Mouse (Mus musculus) layer of hippocampus, adult 9-10 months (tissue): Measurements from ENCODE around the gene Ppp1r14c.
"Not testable (repeated sequence)": the region's sequence is repeated elsewhere in the genome, so short reads cannot be mapped to it uniquely, and the experiment has no call there.

Experiments
- DNase-seq: peaks from one replicate; pipeline ENCODE4 v3.0.0; 2022; ENCODE audit warnings: low spot score

The Ppp1r14c gene

DNA sequence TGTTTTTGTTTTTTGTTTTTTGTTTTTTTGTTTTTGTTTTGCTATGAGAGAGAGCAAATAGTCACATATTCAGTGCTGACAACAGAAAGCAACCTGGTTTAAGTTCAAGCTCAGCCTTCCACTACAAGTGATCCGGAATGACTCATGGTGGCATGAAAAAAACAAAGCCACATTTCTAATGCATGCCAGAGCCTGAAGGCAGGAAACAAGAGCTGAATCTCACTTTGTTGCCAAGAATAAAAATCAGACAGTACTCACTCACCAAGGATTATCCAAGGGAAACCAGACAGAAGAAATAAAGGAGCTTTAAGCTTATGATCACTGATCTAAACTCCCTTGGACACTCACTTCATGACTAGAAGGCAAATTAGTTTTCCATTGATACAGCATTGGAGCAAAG lies 110.8 kb downstream of the Ppp1r14c start:
- DNase-seq = no peak

DNA sequence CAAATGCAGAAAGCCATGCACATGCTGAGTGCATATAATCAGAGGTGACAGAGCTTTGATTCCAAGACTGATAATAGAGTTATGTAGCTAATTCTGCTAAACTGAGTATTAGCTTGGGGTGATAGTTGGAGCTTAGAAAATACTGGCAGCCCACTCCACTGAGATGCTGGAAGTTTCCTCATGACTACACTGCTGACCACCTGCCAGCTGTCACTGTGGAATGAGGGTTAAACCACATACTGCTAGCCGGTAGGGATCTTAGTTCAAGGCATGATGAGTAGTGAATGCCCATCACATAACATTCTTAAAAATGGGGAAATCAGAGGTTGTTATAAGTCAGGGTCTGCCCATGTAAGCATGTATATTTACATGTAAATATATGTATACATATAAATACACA lies 113.9 kb downstream of the Ppp1r14c start:
- no peak for DNase-seq

DNA sequence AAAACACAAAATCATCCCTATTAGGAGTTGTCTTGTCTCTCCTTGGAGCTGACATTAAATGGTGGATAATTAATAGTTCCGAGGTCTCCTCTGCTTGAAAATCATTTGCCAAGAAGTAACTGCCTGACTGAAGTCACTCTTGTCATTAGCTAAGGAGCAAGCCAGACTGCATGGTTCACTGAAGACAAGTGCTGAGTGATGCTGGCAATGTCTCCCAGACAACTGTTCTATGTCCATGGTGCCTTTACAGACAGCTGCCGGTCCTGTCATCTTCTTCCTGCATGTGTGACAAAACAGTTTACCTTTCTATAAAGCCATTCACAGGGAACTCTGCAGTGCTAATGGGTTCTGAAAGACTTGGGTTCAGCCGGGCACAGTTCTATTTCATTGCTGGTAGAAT lies 124.2 kb downstream of the Ppp1r14c start:
- no peak for DNase-seq

DNA sequence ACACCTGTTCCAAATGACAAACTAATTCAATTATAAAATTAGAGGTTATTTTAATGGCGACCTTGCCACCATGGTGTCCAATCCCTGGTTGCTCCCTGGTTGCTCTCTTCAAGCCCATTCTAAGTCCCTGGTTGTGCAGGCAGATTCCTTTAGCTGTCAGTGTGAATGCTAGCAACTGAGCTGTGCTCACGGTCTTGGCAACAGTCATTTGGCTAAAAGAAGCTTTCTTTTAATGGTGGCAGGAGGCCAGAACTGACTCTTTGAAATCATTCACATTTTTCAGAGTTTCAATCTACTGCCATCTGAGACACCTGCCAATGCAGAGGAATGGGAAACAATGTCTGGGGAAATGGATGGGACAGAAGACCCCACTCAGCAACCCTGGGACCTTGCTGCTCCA lies 130.9 kb downstream of the Ppp1r14c start:
- DNase-seq = no peak

DNA sequence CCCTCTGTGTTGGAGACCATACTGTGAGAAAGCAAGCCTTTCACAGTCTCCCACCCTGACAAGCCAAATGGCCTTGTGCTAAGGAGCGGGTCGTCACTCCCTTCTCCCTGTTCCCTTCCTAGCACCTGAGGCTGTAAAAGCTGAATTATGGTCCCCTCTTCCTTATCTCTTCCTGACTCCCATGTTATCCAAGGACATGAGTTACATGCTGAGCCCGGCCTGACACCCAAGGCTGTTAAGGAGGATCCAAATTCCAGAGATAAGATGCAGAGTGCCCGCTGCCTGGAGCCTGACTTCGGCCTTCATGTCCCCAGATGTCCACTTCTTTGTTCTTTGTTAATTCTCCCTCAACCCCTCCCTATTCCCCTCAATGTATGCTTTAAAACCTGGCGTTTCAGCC lies 135.0 kb downstream of the Ppp1r14c start:
- not testable (repeated sequence) for DNase-seq

DNA sequence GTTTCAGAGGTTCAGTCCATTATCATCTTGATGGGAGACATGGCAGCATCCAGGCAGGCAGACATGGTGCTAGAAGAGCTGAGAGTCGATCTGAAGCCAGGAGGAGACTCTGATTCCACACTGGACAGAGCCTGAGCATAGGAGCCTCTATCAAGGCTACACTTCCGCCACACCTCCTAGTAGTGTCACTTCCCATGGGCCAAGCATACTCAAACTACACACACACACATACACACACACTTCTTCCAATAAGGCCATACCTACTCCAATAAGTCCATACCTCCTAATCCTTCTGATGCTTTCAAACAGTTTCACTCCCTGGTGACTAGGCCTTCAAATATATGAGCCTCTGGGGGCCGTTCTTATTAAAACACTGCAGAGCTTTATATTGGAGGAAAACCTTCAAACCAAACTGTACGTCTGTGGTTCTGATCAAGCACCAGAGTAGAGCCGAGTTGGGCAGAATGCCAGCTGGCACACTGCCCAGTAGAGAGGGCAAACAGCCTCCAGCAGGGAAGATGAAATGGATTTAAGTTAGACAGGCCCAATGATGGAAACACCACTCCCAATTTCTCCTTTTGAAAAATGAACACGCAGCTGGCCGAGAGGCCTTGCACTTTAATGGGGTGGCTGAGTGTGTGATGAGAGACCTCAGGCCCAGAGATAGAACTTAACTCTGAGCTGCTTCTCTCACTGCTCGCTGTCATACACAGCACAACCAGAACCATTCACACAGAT lies 141.8 kb downstream of the Ppp1r14c start:
- DNase-seq = peak; percentile 31

DNA sequence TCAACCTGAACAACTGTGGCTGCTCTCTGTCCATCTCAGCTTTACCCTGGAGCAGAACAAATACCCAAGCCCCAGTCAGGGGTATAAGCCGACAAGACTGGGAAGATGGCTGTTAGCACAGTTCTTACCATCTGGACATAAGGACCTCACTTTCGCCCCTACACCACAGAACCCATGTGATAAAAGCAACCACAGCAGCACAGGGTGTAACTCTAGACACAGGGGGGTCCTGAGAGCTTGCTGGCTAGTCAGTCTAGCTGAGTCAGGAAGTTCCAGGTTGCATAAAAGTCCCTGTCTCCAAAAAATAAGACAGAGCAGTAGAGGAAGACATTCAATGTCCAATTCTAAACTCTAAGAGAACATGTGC lies 142.3 kb downstream of the Ppp1r14c start:
- DNase-seq = no peak

DNA sequence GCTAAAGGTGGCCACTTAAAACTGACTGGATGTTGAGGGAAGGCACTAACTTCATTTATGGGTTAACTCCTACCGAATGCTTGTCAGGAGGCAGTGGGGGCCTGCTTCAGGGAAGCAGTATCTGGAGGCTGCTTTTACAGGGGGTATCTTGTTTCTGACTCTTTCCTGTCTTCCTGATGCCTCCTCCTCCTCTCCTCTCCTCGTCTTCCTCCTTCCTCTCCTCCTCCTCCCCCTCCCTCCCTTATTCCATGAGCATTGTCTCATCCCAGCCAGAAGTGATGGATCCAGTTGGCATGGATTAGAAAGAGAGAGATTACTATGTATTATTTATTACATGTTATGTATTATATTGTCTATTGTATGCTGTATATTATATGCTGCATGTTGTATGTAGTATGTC lies 142.9 kb downstream of the Ppp1r14c start:
- DNase-seq = no peak

DNA sequence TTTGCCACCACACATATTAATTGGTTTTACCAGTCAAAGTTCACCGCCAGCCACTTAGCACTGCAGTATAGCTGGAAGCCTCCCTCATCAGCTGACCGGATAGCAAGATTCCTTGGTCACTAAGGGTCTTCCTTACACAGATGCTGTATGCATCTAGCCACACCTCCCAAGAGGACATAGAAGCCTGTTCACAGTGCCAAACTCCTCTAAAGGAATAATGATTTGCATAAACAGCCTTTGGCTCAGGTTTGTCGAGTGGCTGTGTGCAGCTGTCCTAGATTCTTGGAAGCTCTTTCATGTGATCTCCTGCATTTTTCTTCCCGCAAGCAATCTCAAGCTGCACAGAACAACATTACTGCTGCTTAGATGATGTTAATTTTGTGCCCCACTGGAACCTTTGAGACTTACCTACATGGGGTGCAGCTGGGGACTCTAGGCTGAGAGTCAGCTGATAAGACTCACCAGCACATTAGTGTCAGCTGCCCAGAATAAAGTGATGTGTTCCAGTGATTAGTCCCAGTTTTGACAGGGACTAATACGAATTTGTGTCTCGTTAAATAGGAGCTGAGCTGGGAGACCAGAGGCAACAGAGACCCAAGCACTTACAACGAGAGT lies 143.9 kb downstream of the Ppp1r14c start:
- no peak for DNase-seq

DNA sequence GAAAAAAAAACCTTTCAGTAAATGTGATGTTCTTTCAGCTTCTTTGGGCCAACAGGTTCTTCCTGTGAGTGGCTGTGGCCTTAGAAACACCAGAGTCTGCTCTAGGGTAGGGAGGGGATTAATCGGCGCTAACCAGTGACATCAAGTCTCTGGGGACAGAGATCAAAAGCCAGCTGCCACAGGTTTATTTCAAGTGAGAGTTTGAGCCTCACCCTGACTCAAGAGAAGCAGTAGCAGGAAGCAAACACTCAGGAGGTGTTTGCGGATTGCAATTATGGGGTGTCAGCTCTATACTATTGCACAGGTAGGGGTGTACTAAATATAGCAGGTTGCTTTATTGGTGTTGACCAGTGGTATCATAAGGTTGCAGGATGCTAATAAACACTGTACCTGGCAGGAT lies 144.6 kb downstream of the Ppp1r14c start:
- DNase-seq = no peak

DNA sequence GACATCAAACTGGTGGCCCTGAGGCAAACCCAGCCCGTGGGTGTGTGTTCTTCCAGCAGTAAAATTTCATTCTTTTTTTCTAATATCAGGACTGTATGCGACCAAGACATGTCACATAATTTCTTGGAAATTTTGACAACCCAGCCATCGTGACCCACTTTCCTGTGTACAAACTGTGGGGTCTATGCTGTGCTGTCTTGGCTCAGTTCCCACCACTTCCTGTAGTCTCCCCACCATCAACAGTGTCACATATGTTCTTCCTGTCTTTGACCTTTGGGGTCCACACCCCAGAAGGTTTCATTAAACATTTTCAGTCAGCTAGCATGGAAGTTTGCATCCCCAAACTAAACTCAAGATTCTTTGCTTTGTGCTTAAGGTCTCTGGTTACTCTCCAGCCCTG lies 145.5 kb downstream of the Ppp1r14c start:
- DNase-seq = no peak

DNA sequence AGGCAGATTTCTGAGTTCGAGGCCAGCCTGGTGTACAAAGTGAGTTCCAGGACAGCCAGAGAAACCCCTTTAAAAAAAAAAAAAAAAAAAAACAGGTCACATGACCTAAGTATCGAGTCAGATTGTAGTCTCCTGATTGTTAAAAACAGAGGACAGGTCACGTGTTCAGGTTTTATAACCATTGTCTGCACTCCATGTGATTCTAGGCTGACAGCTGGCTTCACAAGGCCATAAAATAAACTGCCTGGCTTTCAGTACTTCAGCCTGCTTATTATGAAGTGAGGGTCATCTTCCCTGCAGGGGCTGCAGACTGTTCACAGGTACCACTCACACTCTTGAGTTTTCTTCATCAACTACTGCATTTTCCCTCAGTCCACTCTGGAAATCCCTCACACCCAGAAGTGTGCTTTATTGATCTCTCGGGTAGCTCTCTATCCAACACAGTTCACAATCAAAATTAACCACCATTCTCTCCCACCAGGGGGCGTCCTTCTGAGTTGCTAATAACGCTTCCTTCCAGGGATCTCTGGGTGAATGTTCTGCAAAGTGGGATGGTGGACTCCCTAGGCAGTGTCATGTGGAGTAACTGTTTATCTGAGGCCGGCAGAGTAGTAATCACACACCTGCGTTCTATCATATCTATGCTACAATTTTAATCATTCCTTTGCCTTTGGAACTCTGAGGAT lies 146.9 kb downstream of the Ppp1r14c start:
- no peak for DNase-seq

DNA sequence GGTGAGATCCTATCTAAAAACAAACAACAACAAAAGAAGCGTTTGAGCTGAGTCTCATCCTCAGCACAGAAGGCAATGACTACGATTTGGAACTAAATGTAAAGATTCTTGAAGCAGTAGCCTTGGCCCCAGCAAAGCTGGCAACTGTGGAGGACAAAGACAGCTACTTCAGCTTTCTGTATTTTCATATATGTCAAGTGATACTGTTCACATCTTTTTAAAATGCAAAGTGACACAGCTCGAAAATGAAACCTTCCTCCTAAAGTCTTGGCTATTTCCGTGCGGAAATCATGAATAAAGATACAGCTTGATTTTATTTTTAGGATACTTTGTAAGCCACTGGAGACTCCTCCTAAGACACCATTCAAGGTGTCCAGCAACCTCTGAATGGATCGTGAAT lies 148.1 kb downstream of the Ppp1r14c start:
- DNase-seq = no peak
